Comparison of ENCODE assay signal across 9 mouse cellular contexts in the genomic region with DNA sequence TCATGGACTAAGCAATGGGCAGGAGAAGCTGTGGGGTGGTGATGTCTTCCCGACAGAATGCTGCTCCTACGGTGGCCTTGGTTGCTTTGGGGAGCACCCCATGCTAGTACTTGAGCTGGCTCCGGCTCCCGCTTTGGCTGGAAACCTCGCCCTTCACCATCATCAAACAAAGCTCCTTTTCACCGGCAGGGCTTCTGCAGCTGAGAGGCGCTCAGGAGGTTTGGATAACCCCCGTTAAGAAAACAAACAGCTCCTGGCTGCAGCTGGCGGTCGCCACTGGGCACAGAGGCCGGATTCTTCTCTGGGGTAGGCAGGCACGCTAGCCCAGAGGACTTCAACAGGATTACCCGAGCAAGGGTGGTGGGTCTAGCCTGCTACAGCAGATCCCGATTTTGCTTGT. TPM values are rescaled to one million over a fixed set of nuclear protein-coding genes. Genes with fewer than 3 reads are reported as not detected.
DNase-seq lines count a peak whose midpoint lies in the region; ATAC-seq and TF ChIP-seq lines count a peak whose summit lies in the region.
"Had no signal": no experiment of that assay in that cellular context is flagged by ENCODE, and none has a peak within 500 bp of the region (broad histone marks: within the 10 kb centered on the region; RNA-seq: fewer than 3 reads in every experiment).

No protein-coding gene starts in this region.

- no peaks in the 10 kb centered on the region for H3K9me3 ChIP-seq in kidney, embryonic 14.5 days (ENCODE audit: control insufficient read depth, low read length)
- 0 out of 2 replicates have a peak, but pooled peaks cover 2% of the 10 kb centered on the region for H3K9me3 ChIP-seq in hindbrain, embryonic 12.5 days (replicated peaks)
- H3K9me3 ChIP-seq in midbrain, embryonic 11.5 days (ENCODE audit: control insufficient read depth, low read length), result no peaks in the 10 kb centered on the region

- H3K27me3 ChIP-seq in kidney, embryonic 14.5 days (ENCODE audit: control insufficient read depth, insufficient read depth, low read length), result no peaks in the 10 kb centered on the region
- no peaks in the 10 kb centered on the region for H3K27me3 ChIP-seq in kidney, adult 2 months (replicated peaks; ENCODE audit: control insufficient read depth, insufficient read depth, low read length)
- H3K27me3 ChIP-seq in hindbrain, embryonic 12.5 days, result no peaks in the 10 kb centered on the region
- no peaks in the 10 kb centered on the region for H3K27me3 ChIP-seq in midbrain, embryonic 11.5 days (ENCODE audit: control insufficient read depth, insufficient read depth, low read length)

- DNase-seq in kidney, adult 2 months, result no peak
- DNase-seq in embryo, embryonic 10 days (ENCODE audit: low spot score), result peak; percentile 65
- DNase-seq in midbrain, embryonic 11.5 days (ENCODE audit: low spot score, missing footprints), result peak; percentile 91
- no peak for DNase-seq in urinary bladder, adult 2 months (ENCODE audit: low spot score)
- no peak for DNase-seq in cerebellum, adult 11 months

- no peak for TF ChIP-seq POLR2A in kidney, adult 2 months (IDR thresholded peaks at IDR 0.05; ENCODE audit: low read depth, low read length)

- H3K4me1 ChIP-seq in kidney, embryonic 14.5 days (ENCODE audit: control insufficient read depth, insufficient read depth, low read length), result no peaks in the 10 kb centered on the region
- H3K4me1 ChIP-seq in kidney, adult 2 months (ENCODE audit: control insufficient read depth, insufficient read depth, low read length), result no peaks in the 10 kb centered on the region
- peaks cover 4% of the 10 kb centered on the region; the same call in 1 of the 2 replicates for H3K4me1 ChIP-seq in hindbrain, embryonic 12.5 days
- H3K4me1 ChIP-seq in midbrain, embryonic 11.5 days (ENCODE audit: control insufficient read depth, insufficient read depth, low read length), result no peaks in the 10 kb centered on the region; the same call in 1 of the 2 replicates

- H3K36me3 ChIP-seq in kidney, embryonic 14.5 days (ENCODE audit: control insufficient read depth, insufficient read depth, low read length), result no peaks in the 10 kb centered on the region
- no peaks in the 10 kb centered on the region for H3K36me3 ChIP-seq in kidney, adult 2 months (ENCODE audit: control insufficient read depth, insufficient read depth, low read length)
- no peaks in the 10 kb centered on the region for H3K36me3 ChIP-seq in hindbrain, embryonic 12.5 days
- H3K36me3 ChIP-seq in midbrain, embryonic 11.5 days (ENCODE audit: control insufficient read depth, insufficient read depth, low read length), result no peaks in the 10 kb centered on the region

- H3K27ac ChIP-seq in kidney, embryonic 14.5 days (ENCODE audit: low read depth, low read length), result no peak overlapping the region
- H3K27ac ChIP-seq in kidney, adult 2 months (ENCODE audit: insufficient read depth, low read depth, low read length), result no peak overlapping the region
- peak overlapping the region; percentile 45 for H3K27ac ChIP-seq in hindbrain, embryonic 12.5 days
- H3K27ac ChIP-seq in midbrain, embryonic 11.5 days (ENCODE audit: low read depth, low read length), result peak overlapping the region; percentile 26; the same call in 1 of the 2 replicates
- H3K27ac ChIP-seq: liver, embryonic 14.5 days had no signal

- WGBS in kidney, embryonic 14.5 days, result 7% methylated on average over 14 of the region's 14 CpGs
- WGBS in kidney, adult 2 months, result 25% methylated on average over 14 of the region's 14 CpGs
- WGBS in hindbrain, embryonic 12.5 days, result 13% methylated on average over 14 of the region's 14 CpGs
- WGBS in midbrain, embryonic 11.5 days, result 12% methylated on average over 14 of the region's 14 CpGs

- peak overlapping the region; percentile 23 for H3K4me2 ChIP-seq in kidney, embryonic 14.5 days (replicated peaks; ENCODE audit: low read depth, low read length)
- H3K4me2 ChIP-seq in hindbrain, embryonic 12.5 days (replicated peaks), result peak overlapping the region; percentile 30; the same call in 1 of the 2 replicates
- peak overlapping the region; percentile 19; the same call in 1 of the 2 replicates for H3K4me2 ChIP-seq in midbrain, embryonic 11.5 days

- H3K9ac ChIP-seq in kidney, embryonic 14.5 days (ENCODE audit: low read depth, low read length), result no peak overlapping the region
- peak overlapping the region; percentile 23; the same call in 1 of the 2 replicates for H3K9ac ChIP-seq in hindbrain, embryonic 12.5 days
- H3K9ac ChIP-seq in midbrain, embryonic 11.5 days (ENCODE audit: low read length), result peak overlapping the region; percentile 53
- H3K9ac ChIP-seq: liver, embryonic 14.5 days had no signal

- no peak for TF ChIP-seq CTCF in kidney, adult 2 months (conservative IDR thresholded peaks at IDR 0.05; ENCODE audit: insufficient read depth, insufficient read length, low read depth, low read length)

- no peak overlapping the region for H3K4me3 ChIP-seq in kidney, embryonic 14.5 days (ENCODE audit: low read length)
- H3K4me3 ChIP-seq in kidney, adult 2 months (ENCODE audit: insufficient read depth, low read depth, low read length), result no peak overlapping the region
- no peak overlapping the region for H3K4me3 ChIP-seq in hindbrain, embryonic 12.5 days
- no peak overlapping the region for H3K4me3 ChIP-seq in midbrain, embryonic 11.5 days (ENCODE audit: low read depth, low read length)

- no peak; the same call in 1 of the 2 replicates for ATAC-seq in kidney, embryonic 14.5 days (ENCODE audit: low FRiP score, low TSS enrichment)
- no peak for ATAC-seq in hindbrain, embryonic 12.5 days (ENCODE audit: low FRiP score)
- no peak for ATAC-seq in midbrain, embryonic 11.5 days (ENCODE audit: low FRiP score)
- ATAC-seq in activated CD4-positive, CD25-positive, alpha-beta regulatory T cell, adult 4 months, result no peak

RNA-seq across cellular contexts. Expression of a gene that starts 9.0 kb away (rescaled TPM):
- polyA plus RNA-seq in kidney, embryonic 14.5 days (2014; fragmentation: Nextera tagmentation; extraction: Ambion mirVana), result 0.91 and 1.5 TPM in 2 replicates
- polyA plus RNA-seq in kidney, adult 2 months (2012; rRNA removed), result 1.1 and 1.6 TPM in 2 replicates
- 6.6 and 8.7 TPM in 2 replicates for polyA plus RNA-seq in hindbrain, embryonic 12.5 days (2016; fragmentation: Nextera tagmentation; extraction: Ambion mirVana)
- polyA plus RNA-seq in midbrain, embryonic 11.5 days (2014; fragmentation: Nextera tagmentation; extraction: Ambion mirVana), result 1.8 and 2.2 TPM in 2 replicates
- polyA plus RNA-seq in urinary bladder, adult 2 months (2012; rRNA removed), result 0.81 and 1.6 TPM in 2 replicates
- 1 to 10 TPM in 1 of 2 experiments, under 1 TPM in 1; 0.79 to 2.5 TPM for polyA plus RNA-seq in activated CD4-positive, CD25-positive, alpha-beta regulatory T cell, adult 4 months (2017; shearing (Covaris generic))

RNA-seq across cellular contexts. Expression of a gene that starts 18.5 kb away (rescaled TPM):
- polyA plus RNA-seq in kidney, embryonic 14.5 days (2014; fragmentation: Nextera tagmentation; extraction: Ambion mirVana), result 622 and 701 TPM in 2 replicates
- polyA plus RNA-seq in kidney, adult 2 months (2012; rRNA removed), result 278 and 338 TPM in 2 replicates
- polyA plus RNA-seq in hindbrain, embryonic 12.5 days (2016; fragmentation: Nextera tagmentation; extraction: Ambion mirVana), result 456 and 477 TPM in 2 replicates
- polyA plus RNA-seq in midbrain, embryonic 11.5 days (2014; fragmentation: Nextera tagmentation; extraction: Ambion mirVana), result 490 and 501 TPM in 2 replicates
- 442 and 532 TPM in 2 replicates for polyA plus RNA-seq in urinary bladder, adult 2 months (2012; rRNA removed)
- 100 to 1,000 TPM; 542 to 636 TPM for polyA plus RNA-seq in activated CD4-positive, CD25-positive, alpha-beta regulatory T cell, adult 4 months (2017; shearing (Covaris generic))

RNA-seq across cellular contexts. Expression of a gene that starts 47.9 kb away (rescaled TPM):
- polyA plus RNA-seq in kidney, embryonic 14.5 days (2014; fragmentation: Nextera tagmentation; extraction: Ambion mirVana), result 90.1 and 130 TPM in 2 replicates
- polyA plus RNA-seq in kidney, adult 2 months (2012; rRNA removed), result 74.3 and 76.7 TPM in 2 replicates
- 130 and 139 TPM in 2 replicates for polyA plus RNA-seq in hindbrain, embryonic 12.5 days (2016; fragmentation: Nextera tagmentation; extraction: Ambion mirVana)
- 147 and 150 TPM in 2 replicates for polyA plus RNA-seq in midbrain, embryonic 11.5 days (2014; fragmentation: Nextera tagmentation; extraction: Ambion mirVana)
- polyA plus RNA-seq in urinary bladder, adult 2 months (2012; rRNA removed), result 109 and 119 TPM in 2 replicates
- polyA plus RNA-seq in activated CD4-positive, CD25-positive, alpha-beta regulatory T cell, adult 4 months (2017; shearing (Covaris generic)), result 10 to 100 TPM; 71.4 to 82.3 TPM

RNA-seq across cellular contexts. Expression of a gene that starts 47.9 kb away (rescaled TPM):
- polyA plus RNA-seq in kidney, embryonic 14.5 days (2014; fragmentation: Nextera tagmentation; extraction: Ambion mirVana), result 164 and 171 TPM in 2 replicates
- polyA plus RNA-seq in kidney, adult 2 months (2012; rRNA removed), result 23.3 and 39.9 TPM in 2 replicates
- polyA plus RNA-seq in hindbrain, embryonic 12.5 days (2016; fragmentation: Nextera tagmentation; extraction: Ambion mirVana), result 123 and 126 TPM in 2 replicates
- 156 and 171 TPM in 2 replicates for polyA plus RNA-seq in midbrain, embryonic 11.5 days (2014; fragmentation: Nextera tagmentation; extraction: Ambion mirVana)
- 35.9 and 39.6 TPM in 2 replicates for polyA plus RNA-seq in urinary bladder, adult 2 months (2012; rRNA removed)
- polyA plus RNA-seq in activated CD4-positive, CD25-positive, alpha-beta regulatory T cell, adult 4 months (2017; shearing (Covaris generic)), result 100 to 1,000 TPM; 180 to 193 TPM

Comparison
In these comparisons a context has a peak if more than half of its experiments do, and no peak if none do; other contexts are left out.
1. H3K27ac ChIP-seq: peak in hindbrain, embryonic 12.5 days (single experiment) and midbrain, embryonic 11.5 days (single experiment); none in kidney, embryonic 14.5 days (single experiment) and kidney, adult 2 months (single experiment).
2. DNase-seq: peak in embryo, embryonic 10 days (single experiment) and midbrain, embryonic 11.5 days (single experiment); none in kidney, adult 2 months (single experiment), urinary bladder, adult 2 months (single experiment) and cerebellum, adult 11 months (single experiment).
3. Peak in every context shown above with its lines, with median percentiles within 50 percentile points of each other: H3K4me2 ChIP-seq.